Mouse (Mus musculus): ENCODE measurements at regions not wholly inside any gene's neighbourhood (a gene's known extent, or its start where the extent isn't known, plus 50 kb on each side); places are given as distances from the start of the nearest gene placed in this dataset.

- no peak for TF ChIP-seq CTCF (IDR thresholded peaks at IDR 0.05; ENCODE audit: low read depth, low read length)
- TF ChIP-seq POLR2A (IDR thresholded peaks at IDR 0.05; ENCODE audit: insufficient read depth, low read length) = no peak
These were observed 649.9 kb downstream of the Gsdmc2 start for GRCm38 (mm10) chr15:63195031-63195430.
